Mouse (Mus musculus): ENCODE measurements around the gene Cachd1.

DNA sequence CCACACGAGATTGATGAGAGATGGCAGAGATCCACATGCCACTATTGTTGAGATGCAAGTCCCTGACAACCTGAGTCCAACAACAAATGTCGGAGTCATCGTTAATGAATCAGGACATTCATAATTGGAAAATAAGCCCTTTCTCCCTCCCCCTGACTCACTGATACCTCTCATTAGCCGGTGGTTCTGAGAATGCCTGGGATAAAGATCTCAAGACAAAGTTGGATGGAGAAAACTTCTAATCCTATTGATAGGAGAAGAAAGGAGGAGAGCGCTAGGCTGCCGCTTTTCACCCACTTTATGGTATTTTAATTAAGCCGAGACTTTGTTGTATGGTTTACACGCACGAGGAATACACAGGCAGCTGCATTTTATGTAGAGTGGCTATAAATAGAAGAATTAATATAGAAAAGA, 40.5 kb upstream of the Cachd1 start:
- TF ChIP-seq EP300 (IDR thresholded peaks at IDR 0.05; ENCODE audit: low read depth) (no peak), CTCF (IDR thresholded peaks at IDR 0.05; ENCODE audit: low read depth) (no peak)

Measured in liver, postnatal 0 days (tissue).